Mouse (Mus musculus) heart, adult 8-10 months (tissue): ENCODE results near the gene Fbxl7. TPM values are rescaled to one million over a fixed set of nuclear protein-coding genes. Genes with fewer than 3 reads are reported as not detected.

Experiments used
- DNase-seq: peaks from one replicate; pipeline ENCODE4 v3.0.0; 2022; ENCODE audit warnings: low spot score
- total RNA-seq, 4 experiments: library from RNA; stranded (reverse); gene quantifications; 2 replicates each; pipeline ENCODE4 v1.2.4; 2022

Gene Fbxl7
- total RNA-seq, 4 experiments from 2014 or later = 1.5 to 2.5 (median 2.2) TPM

GRCm38 (mm10) chr15:26693075-26693474 lies 202.3 kb downstream of the Fbxl7 start:
- no peak for DNase-seq

GRCm38 (mm10) chr15:26688472-26689104 lies 206.8 kb downstream of the Fbxl7 start:
- DNase-seq = no peak

DNA sequence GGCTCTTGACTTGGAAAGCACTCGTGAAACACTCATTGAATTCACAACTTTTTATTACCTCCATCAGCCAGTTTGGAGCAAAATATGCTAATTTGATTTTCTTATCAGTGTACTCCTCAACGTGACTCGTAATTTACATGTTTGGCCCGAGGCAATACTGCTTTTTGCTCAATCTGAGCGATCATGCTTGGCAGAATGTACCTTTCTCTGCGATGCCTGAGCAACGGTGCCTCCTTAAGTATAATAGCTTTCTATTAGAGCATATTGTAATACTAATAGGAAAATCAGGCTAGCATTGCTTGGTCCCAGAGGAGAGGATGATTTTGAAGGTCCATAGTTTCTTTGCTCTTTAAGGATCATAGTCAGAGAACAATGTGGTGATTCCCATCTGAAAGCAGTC lies 207.7 kb downstream of the Fbxl7 start:
- no peak for DNase-seq

GRCm38 (mm10) chr15:26682279-26682678 lies 213.1 kb downstream of the Fbxl7 start:
- no peak for DNase-seq

DNA sequence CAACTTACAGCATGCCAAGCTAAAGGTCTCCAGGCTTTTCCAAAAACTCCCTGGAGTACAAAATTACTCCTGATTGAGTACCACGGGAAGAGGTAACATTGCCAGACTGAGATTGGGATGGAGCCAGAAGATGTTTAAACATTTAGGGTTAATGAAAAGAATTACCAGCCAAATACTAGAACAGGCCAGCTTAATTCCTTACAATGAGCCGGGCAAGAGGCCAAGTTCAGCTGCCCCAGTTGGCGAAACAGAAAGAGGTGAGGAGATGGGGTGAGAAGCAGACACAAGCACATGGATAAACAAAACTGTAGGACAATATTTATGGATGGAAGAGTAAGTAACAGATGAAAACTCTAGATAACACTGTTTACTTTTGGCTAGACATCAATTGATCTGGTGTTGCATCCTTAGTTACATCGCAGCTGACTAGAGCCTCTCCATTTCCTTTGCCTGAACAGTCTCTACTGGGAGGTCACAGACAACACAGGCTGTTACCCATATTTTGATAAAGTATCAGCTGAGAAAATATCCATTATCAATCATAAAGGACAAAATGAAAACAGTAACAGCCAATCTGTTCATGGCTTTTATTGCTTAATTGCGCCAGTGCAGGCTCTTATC lies 222.0 kb downstream of the Fbxl7 start:
- no peak for DNase-seq

GRCm38 (mm10) chr15:26654988-26655387 lies 240.4 kb downstream of the Fbxl7 start:
- no peak for DNase-seq

DNA sequence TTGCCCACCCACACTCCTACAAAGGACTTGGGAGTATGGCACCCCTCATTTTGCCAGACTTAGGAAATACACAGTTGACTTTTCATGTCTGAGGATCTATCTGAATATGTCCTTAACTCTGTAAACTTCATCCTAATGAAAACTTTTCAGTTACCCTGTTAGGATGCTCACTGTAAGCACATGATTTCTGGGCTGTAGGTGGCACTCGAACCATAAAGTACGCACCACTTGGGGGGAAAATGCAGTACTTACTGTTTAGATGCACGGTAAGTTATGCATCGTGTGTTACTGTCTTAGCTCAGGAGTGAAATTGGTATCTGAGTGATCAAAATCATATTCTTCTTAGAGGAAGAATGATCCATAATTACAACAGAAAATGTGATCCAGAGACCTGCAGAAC lies 252.8 kb downstream of the Fbxl7 start:
- DNase-seq = no peak

GRCm38 (mm10) chr15:26639726-26640125 lies 255.7 kb downstream of the Fbxl7 start:
- no peak for DNase-seq

DNA sequence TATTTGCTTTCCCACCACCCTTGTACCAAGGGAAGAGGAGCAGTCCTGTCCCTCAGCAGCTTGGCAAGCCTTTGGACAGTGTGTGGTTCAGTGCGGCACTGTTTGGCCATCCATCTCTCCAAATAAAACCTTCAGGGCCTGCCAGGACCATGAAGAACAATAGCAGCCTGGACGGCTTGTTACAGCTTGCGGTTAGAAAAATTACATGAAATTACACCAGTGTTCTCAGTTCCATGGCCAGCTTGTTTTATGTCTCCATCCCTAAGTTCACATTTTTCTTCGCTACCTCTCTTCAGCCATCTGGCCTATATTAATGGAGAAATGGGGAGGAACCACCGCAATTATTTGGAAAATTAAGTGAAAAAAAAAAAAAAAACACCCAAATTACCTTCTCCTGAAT lies 259.8 kb downstream of the Fbxl7 start:
- DNase-seq = no peak

- no peak for DNase-seq
These were observed 267.2 kb downstream of the Fbxl7 start for GRCm38 (mm10) chr15:26628181-26628580.

GRCm38 (mm10) chr15:26623242-26623641 lies 272.1 kb downstream of the Fbxl7 start:
- no peak for DNase-seq

- peak; percentile 73 for DNase-seq
These were observed 275.1 kb downstream of the Fbxl7 start for GRCm38 (mm10) chr15:26620279-26620678.

DNA sequence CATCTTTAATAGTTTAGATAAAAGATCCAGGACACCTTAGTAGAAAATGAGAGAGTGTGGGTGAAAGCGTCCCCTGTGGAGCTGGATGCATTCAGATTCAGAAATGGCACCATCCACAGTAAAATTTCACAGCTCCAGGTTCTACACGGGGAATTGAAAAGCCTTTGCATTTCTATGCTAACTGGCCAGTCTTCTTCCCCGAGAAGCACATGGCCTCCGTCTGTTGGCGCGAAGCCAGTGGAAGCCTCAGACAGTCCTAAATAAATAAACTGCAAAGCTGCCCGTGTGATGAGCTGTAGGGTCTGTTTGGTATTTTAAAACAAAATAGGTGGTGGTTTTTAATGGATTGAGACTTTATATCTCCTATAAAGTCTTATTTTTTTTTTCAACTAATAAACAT lies 276.2 kb downstream of the Fbxl7 start:
- peak; percentile 26 for DNase-seq

DNA sequence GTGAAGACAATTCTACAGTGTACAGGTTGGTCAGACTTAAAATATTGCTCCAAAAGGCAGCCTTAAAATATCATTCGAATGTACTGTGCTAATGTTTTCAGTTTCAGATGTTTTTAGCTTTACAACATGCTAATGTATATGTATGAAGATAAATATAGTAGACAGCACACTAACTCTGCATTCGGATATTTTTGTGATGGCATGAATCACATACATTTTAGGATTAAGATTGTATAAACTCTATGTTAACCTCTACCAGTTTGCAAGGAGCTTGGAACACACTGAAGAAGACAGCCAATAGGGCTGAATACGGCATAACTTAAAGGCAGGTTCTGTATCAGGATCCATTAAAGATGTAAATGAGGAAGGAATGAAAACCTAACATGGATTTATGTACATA lies 299.1 kb downstream of the Fbxl7 start:
- no peak for DNase-seq

- DNase-seq = no peak
These were observed 315.3 kb downstream of the Fbxl7 start for GRCm38 (mm10) chr15:26579947-26580709.

GRCm38 (mm10) chr15:26578500-26578899 lies 316.9 kb downstream of the Fbxl7 start:
- no peak for DNase-seq

GRCm38 (mm10) chr15:26566076-26566475 lies 329.3 kb downstream of the Fbxl7 start:
- DNase-seq = no peak

- DNase-seq = no peak
These were observed 341.8 kb downstream of the Fbxl7 start for GRCm38 (mm10) chr15:26553620-26554019.

- no peak for DNase-seq
These were observed 361.2 kb downstream of the Fbxl7 start for GRCm38 (mm10) chr15:26533997-26534700.

GRCm38 (mm10) chr15:26519220-26519631 lies 376.2 kb downstream of the Fbxl7 start:
- peak; percentile 4 for DNase-seq

DNA sequence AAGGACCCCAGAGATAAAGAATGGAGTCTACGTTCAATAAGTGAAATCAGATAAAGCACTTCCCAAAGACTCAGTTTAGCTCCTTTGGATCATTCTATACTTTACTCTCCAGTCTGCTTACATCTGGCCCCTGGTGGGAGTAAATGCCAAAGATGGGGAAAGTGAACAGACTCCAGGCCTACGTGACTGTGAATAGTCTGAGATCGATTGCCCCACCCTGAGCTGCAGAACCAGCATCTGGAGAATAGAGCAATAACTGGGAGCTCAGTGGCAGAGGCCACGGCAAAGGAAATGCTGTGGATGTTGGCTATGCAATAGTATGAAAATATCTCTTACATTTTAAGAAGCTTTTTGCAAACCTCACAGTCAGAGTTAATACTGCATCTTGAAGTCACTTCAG lies 394.4 kb downstream of the Fbxl7 start:
- DNase-seq = no peak
